Mouse (Mus musculus): ENCODE results near the gene Atp8b2. TPM values are rescaled to one million over a fixed set of nuclear protein-coding genes. Genes with fewer than 3 reads are reported as not detected.

Atp8b2 gene
- polyA plus RNA-seq, 1 experiment from 2014 or later: 1.4 TPM

DNA sequence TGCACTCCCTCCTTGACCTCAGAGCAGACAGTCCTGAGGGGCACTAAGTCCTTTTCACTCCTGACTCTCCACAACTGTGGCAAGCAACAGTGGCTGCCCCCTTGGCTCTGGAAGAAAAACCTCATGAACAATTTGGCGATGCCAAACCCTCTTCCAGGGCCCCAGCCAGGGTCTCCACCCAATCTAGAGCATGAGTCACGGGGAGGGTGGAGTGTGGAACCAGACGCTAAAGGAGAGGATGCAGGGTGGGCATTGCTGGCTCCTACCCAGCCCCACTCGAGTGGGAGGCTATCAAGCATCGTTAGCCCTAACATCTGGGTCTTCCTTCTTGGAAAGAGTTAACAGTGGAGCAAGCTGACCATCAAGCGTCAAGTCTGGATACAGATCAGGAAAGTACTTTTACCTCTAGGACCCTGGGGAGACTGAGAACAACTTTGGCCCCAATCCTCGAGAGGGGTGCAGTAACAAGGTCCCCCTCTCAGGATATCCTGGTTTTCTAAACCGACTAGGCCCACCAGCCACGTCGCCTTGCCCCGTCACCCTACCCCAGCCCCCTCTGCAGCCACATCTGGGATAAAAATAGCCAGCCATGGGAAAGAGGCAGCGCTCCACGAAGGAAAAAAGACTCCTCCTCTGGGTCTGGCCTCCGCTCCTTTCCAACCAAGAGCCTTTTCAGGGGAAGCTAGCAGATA lies 1.1 kb downstream of the Atp8b2 start:
- DNase-seq (no peak), ATAC-seq (no peak)
- WGBS (ENCODE audit: insufficient replicate concordance): 10% methylated on average over 14 of the region's 14 CpGs
- peak overlapping the region; percentile 88 for H3K4me2 ChIP-seq (ENCODE audit: low read depth, low read length)
- H3K36me3 ChIP-seq (replicated peaks; ENCODE audit: insufficient read depth, low read length): peaks cover 2% of the 10 kb centered on the region; the same call in 1 of the 2 replicates
- peaks cover 15% of the 10 kb centered on the region for H3K4me1 ChIP-seq (ENCODE audit: insufficient read depth)
- TF ChIP-seq CTCF (IDR thresholded peaks at IDR 0.05; ENCODE audit: low read depth): no peak
- peak overlapping the region; percentile 69 for H3K4me3 ChIP-seq (ENCODE audit: low read depth, low read length)
- H3K27ac ChIP-seq (ENCODE audit: low read depth): peak overlapping the region; percentile 68
- H3K9ac ChIP-seq (replicated peaks): peak overlapping the region; percentile 68
- H3K9me3 ChIP-seq (ENCODE audit: low read length): no peaks in the 10 kb centered on the region
- H3K27me3 ChIP-seq (ENCODE audit: insufficient read depth, low read length): peaks cover 11% of the 10 kb centered on the region; the same call in 1 of the 2 replicates

DNA sequence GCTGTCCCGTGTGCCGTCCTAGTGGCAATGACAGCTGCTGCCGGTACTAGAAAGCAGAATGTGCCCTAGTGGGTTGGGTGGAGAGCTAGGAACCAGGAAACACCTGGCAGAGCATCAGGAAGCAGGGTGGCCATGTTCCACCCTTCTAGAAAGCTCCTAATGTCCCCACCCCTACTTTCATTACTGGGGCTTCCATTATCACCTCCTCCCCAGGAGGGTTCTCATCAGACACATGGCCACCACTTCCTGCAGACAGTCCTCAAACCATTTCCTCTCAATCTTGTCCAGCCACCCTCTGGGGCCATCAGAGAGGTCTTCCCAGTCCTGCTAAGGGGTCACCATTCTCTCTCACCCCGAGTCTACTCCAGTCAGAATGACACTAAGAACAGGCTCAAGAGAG lies 1.9 kb downstream of the Atp8b2 start:
- peaks cover 15% of the 10 kb centered on the region for H3K4me1 ChIP-seq (ENCODE audit: insufficient read depth)
- DNase-seq (no peak), ATAC-seq (no peak)
- 27% methylated on average over 4 of the region's 4 CpGs for WGBS (ENCODE audit: insufficient replicate concordance)
- H3K4me2 ChIP-seq (ENCODE audit: low read depth, low read length): peak overlapping the region; percentile 88
- no peak overlapping the region for H3K9ac ChIP-seq (replicated peaks)
- peaks cover 11% of the 10 kb centered on the region; the same call in 1 of the 2 replicates for H3K27me3 ChIP-seq (ENCODE audit: insufficient read depth, low read length)
- 0 out of 2 replicates have a peak overlapping the region, but pooled peaks have one; percentile 52 for H3K4me3 ChIP-seq (ENCODE audit: low read depth, low read length)
- H3K27ac ChIP-seq (ENCODE audit: low read depth): no peak overlapping the region
- no peaks in the 10 kb centered on the region for H3K9me3 ChIP-seq (ENCODE audit: low read length)
- no peak for TF ChIP-seq CTCF (IDR thresholded peaks at IDR 0.05; ENCODE audit: low read depth)
- TF ChIP-seq EP300 (IDR thresholded peaks at IDR 0.05; ENCODE audit: low read depth): no peak
- H3K36me3 ChIP-seq (replicated peaks; ENCODE audit: insufficient read depth, low read length): peaks cover 2% of the 10 kb centered on the region

DNA sequence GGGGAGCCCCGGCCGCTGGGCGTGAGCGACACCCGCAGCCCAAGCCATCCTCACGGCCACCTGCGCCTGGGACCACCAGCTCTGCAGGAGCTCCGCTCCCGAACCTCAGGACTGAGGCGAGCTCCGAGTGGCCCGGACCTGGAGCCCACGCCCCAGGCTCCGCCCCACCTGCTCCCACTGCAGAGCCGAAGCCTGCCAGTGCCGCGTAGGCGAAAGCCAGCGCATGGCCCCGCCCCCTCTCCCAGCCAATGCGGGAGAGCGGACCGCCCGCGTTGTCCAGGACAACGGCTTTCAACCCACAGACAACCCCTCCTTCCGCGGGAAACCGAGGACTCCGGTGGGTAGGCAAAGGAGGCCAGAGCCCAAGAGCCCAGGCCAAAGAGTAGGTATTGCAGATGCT lies 2.8 kb downstream of the Atp8b2 start:
- WGBS (ENCODE audit: insufficient replicate concordance): 1% methylated on average over 29 of the region's 30 CpGs
- Histone ChIP-seq H3K4me2 (ENCODE audit: low read depth, low read length) (peak overlapping the region; percentile 88), H3K9me3 (ENCODE audit: low read length) (no peaks in the 10 kb centered on the region), H3K4me1 (ENCODE audit: insufficient read depth) (peaks cover 15% of the 10 kb centered on the region), H3K9ac (replicated peaks) (peak overlapping the region; percentile 73), H3K4me3 (ENCODE audit: low read depth, low read length) (peak overlapping the region; percentile 52), H3K36me3 (replicated peaks; ENCODE audit: insufficient read depth, low read length) (peaks cover 7% of the 10 kb centered on the region), H3K27me3 (ENCODE audit: insufficient read depth, low read length) (peaks cover 11% of the 10 kb centered on the region; the same call in 1 of the 2 replicates), H3K27ac (ENCODE audit: low read depth) (no peak overlapping the region)
- ATAC-seq (peak; percentile 88), DNase-seq (peak; percentile 88)
- TF ChIP-seq EP300 (IDR thresholded peaks at IDR 0.05; ENCODE audit: low read depth) (no peak), CTCF (IDR thresholded peaks at IDR 0.05; ENCODE audit: low read depth) (no peak)

DNA sequence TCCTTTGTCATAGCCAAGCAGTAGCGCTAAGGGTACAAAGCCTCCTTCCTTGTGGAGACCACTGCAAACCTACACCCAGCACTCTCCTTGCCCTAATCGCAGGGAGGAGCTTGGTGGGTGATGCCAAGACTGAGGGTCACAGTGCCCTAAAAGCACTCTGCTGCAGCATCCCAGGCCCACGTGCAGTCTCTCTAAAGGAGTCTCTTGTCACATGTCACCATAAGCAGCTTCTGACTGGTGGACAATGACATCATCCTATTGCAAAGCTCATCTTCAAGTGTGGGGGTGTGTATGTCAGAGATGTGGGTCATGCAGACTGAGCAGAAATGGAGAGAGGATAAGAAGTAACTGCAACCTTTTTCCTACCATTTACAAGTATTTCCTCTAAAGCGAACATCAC lies 3.9 kb downstream of the Atp8b2 start:
- Histone ChIP-seq H3K4me3 (ENCODE audit: low read depth, low read length) (no peak overlapping the region), H3K27ac (ENCODE audit: low read depth) (no peak overlapping the region), H3K27me3 (ENCODE audit: insufficient read depth, low read length) (peaks cover 11% of the 10 kb centered on the region; the same call in 1 of the 2 replicates), H3K9ac (replicated peaks) (no peak overlapping the region), H3K4me2 (ENCODE audit: low read depth, low read length) (no peak overlapping the region), H3K4me1 (ENCODE audit: insufficient read depth) (peaks cover 15% of the 10 kb centered on the region), H3K36me3 (replicated peaks; ENCODE audit: insufficient read depth, low read length) (peaks cover 7% of the 10 kb centered on the region), H3K9me3 (ENCODE audit: low read length) (no peaks in the 10 kb centered on the region)
- 78% methylated on average over 4 of the region's 4 CpGs for WGBS (ENCODE audit: insufficient replicate concordance)
- TF ChIP-seq EP300 (IDR thresholded peaks at IDR 0.05; ENCODE audit: low read depth) (no peak), CTCF (IDR thresholded peaks at IDR 0.05; ENCODE audit: low read depth) (no peak)
- DNase-seq (no peak), ATAC-seq (no peak)

DNA sequence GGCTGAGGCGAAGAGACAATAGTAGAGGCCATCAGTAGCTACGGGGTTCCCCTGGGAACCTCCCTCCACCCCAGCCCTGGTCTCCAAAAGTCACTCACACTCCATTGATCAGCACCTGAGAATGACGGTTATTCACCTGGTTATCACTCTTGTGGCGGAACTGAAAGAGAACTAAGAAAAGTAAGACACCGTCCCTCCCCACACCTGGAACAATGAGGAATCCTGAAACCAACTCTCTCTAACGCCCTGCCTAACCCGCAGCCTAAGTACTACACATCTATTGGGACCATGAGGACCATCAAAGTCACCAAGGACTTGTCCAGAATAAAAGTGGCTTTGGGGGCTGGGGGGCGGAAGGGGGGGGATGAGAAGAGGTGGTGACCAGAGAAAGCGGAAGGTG lies 5.4 kb downstream of the Atp8b2 start:
- peaks cover 11% of the 10 kb centered on the region; the same call in 1 of the 2 replicates for H3K27me3 ChIP-seq (ENCODE audit: insufficient read depth, low read length)
- WGBS (ENCODE audit: insufficient replicate concordance): 88% methylated on average over 9 of the region's 9 CpGs
- DNase-seq (no peak), ATAC-seq (no peak)
- peaks cover 13% of the 10 kb centered on the region for H3K4me1 ChIP-seq (ENCODE audit: insufficient read depth)
- peaks cover 13% of the 10 kb centered on the region for H3K36me3 ChIP-seq (replicated peaks; ENCODE audit: insufficient read depth, low read length)
- no peak overlapping the region for H3K4me3 ChIP-seq (ENCODE audit: low read depth, low read length)
- TF ChIP-seq EP300 (IDR thresholded peaks at IDR 0.05; ENCODE audit: low read depth): no peak
- no peak for TF ChIP-seq CTCF (IDR thresholded peaks at IDR 0.05; ENCODE audit: low read depth)
- H3K9me3 ChIP-seq (ENCODE audit: low read length): no peaks in the 10 kb centered on the region
- no peak overlapping the region for H3K9ac ChIP-seq (replicated peaks)
- no peak overlapping the region for H3K4me2 ChIP-seq (ENCODE audit: low read depth, low read length)
- H3K27ac ChIP-seq (ENCODE audit: low read depth): no peak overlapping the region

DNA sequence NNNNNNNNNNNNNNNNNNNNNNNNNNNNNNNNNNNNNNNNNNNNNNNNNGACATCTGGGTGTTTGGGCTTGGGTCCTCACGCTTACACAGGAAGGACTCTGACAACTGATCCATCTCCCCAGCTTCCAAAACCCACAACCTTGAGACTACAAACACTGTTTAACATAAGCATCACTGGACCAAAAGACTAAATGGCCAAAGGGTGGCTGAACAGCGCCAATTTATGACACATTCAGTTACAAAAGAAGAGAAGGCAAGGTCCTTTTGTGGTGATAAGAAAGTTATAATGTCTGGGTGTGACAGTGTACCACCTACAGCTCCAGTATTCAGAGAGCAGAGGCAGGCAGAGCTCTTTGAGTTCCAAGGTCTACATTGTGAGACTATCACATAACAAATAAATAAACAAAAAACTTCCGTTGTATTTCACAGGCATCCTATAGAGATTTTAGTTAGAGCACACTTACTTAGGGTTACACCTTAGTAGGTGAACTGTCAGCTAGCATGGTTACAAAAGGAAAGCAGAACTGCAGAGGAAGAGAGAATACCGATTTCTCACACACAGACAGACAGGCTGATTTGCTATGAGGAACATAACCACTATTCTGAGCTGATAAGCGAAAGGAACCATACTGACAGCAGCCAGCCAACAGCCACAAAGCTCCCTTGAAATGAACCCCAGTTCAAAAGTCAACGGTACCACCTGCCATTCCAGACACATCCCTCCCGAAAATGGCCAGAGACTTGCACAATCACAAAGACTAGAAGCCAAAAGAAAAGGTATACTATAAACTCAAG lies 6.9 kb downstream of the Atp8b2 start:
- Histone ChIP-seq H3K36me3 (replicated peaks; ENCODE audit: insufficient read depth, low read length) (peaks cover 22% of the 10 kb centered on the region), H3K4me3 (ENCODE audit: low read depth, low read length) (no peak overlapping the region), H3K27ac (ENCODE audit: low read depth) (no peak overlapping the region), H3K4me1 (ENCODE audit: insufficient read depth) (peaks cover 13% of the 10 kb centered on the region), H3K27me3 (ENCODE audit: insufficient read depth, low read length) (peaks cover 5% of the 10 kb centered on the region; the same call in 1 of the 2 replicates), H3K9me3 (ENCODE audit: low read length) (no peaks in the 10 kb centered on the region), H3K4me2 (ENCODE audit: low read depth, low read length) (no peak overlapping the region), H3K9ac (replicated peaks) (no peak overlapping the region)
- WGBS (ENCODE audit: insufficient replicate concordance): 74% methylated on average over 7 of the region's 7 CpGs
- no peak for TF ChIP-seq CTCF (IDR thresholded peaks at IDR 0.05; ENCODE audit: low read depth)
- no peak for TF ChIP-seq EP300 (IDR thresholded peaks at IDR 0.05; ENCODE audit: low read depth)
- no peak for ATAC-seq
- DNase-seq: no peak
